In the genomic region with DNA sequence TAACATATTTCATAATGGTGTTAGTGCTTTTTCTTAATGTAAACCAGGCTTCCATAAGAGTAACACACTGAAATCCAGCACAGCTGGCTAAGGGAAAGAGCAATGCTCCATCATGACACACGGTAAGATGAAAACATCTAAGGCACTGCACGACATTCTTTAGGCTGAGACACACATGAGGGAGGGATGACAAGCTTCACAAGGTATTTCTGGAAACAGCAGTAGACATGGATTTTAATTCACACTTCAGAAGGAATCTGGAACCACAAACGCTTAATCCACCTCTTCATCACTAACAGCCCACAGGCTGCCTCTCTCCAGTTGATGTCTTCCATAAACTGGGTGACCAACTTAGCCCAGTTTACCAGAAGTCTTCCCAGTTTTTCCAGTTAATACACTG, we compare ENCODE assay signal across 17 mouse cellular contexts.
"Had no signal": no experiment of that assay in that cellular context is flagged by ENCODE, and none has a peak within 500 bp of the region (broad histone marks: within the 10 kb centered on the region; RNA-seq: fewer than 3 reads in every experiment).

No protein-coding gene starts in this region.

- H3K4me3 ChIP-seq: liver, embryonic 15.5 days; lung, embryonic 15.5 days; megakaryocyte, embryonic 14.5 days; midbrain, embryonic 13.5 days; midbrain, embryonic 15.5 days; neural tube, embryonic 12.5 days had no signal

- DNase-seq: liver, postnatal 0 days; lung, adult 2 months; lung, postnatal 14 days; lung, postnatal 36 days; right cerebral cortex, postnatal 25 days; right cerebral cortex, postnatal 4 days; spleen, adult 18-20 months; thymus, adult 2 months; thymus, postnatal 25 days; thymus, postnatal 4 days had no signal

- H3K27ac ChIP-seq: liver, embryonic 15.5 days; lung, embryonic 15.5 days; macrophage; midbrain, embryonic 13.5 days; midbrain, embryonic 15.5 days; neural tube, embryonic 12.5 days had no signal

- H3K4me1 ChIP-seq: liver, embryonic 15.5 days; lung, embryonic 15.5 days; midbrain, embryonic 13.5 days; midbrain, embryonic 15.5 days; neural tube, embryonic 12.5 days had no signal

- H3K27me3 ChIP-seq: liver, embryonic 15.5 days; lung, embryonic 15.5 days; megakaryocyte, embryonic 14.5 days; midbrain, embryonic 13.5 days; midbrain, embryonic 15.5 days; neural tube, embryonic 12.5 days had no signal
